Mouse (Mus musculus) intestine, embryonic 14.5 days (tissue): Measurements from ENCODE around the gene Trpm2. TPM values are rescaled to one million over a fixed set of nuclear protein-coding genes. Genes with fewer than 3 reads are reported as not detected.

Experiments used
- polyA plus RNA-seq: library from polyadenylated mRNA; unstranded; fragments of >200 nt; fragmentation: Nextera tagmentation; extraction: Ambion mirVana; gene quantifications from 2 replicates; pipeline ENCODE4 v1.2.1, GENCODE M21; 2014

Trpm2 gene
- polyA plus RNA-seq, 1 experiment from 2014 or later: 1.2 TPM

Other genes with a start within 250 kb of the Trpm2 start
- not detected in 2 replicates for gene Krtap12-1, start 250.0 kb downstream of the Trpm2 start, polyA plus RNA-seq
- gene Gm10100, start 244.1 kb downstream of the Trpm2 start, polyA plus RNA-seq: not detected in 2 replicates
- gene Gm18596, start 227.9 kb downstream of the Trpm2 start, polyA plus RNA-seq: not detected in 2 replicates
- not detected in 2 replicates for gene Gm9736, start 219.2 kb downstream of the Trpm2 start, polyA plus RNA-seq
- not detected in 2 replicates for gene Gm3233, start 210.9 kb downstream of the Trpm2 start, polyA plus RNA-seq
- gene Gm3238, start 199.2 kb downstream of the Trpm2 start, polyA plus RNA-seq: not detected in 2 replicates
- gene Gm7138, start 193.6 kb downstream of the Trpm2 start, polyA plus RNA-seq: not detected in 2 replicates
- not detected in 2 replicates for gene Gm3250, start 188.0 kb downstream of the Trpm2 start, polyA plus RNA-seq
- gene Gm7137, start 182.4 kb downstream of the Trpm2 start, polyA plus RNA-seq: not detected in 2 replicates
- not detected in 2 replicates for gene Gm9639, start 175.5 kb downstream of the Trpm2 start, polyA plus RNA-seq
- not detected in 2 replicates for gene Gm19668, start 171.4 kb downstream of the Trpm2 start, polyA plus RNA-seq
- gene Gm9507, start 158.7 kb downstream of the Trpm2 start, polyA plus RNA-seq: not detected in 2 replicates
- not detected in 2 replicates for gene Gm2696, start 155.9 kb downstream of the Trpm2 start, polyA plus RNA-seq
- not detected in 2 replicates for gene Krtap10-4, start 143.5 kb downstream of the Trpm2 start, polyA plus RNA-seq
- gene Krtap10-10, start 134.6 kb downstream of the Trpm2 start, polyA plus RNA-seq: not detected in 2 replicates
- gene Gm36176, start 123.8 kb downstream of the Trpm2 start, polyA plus RNA-seq: not detected in 2 replicates
- gene Gm10318, start 117.7 kb downstream of the Trpm2 start, polyA plus RNA-seq: not detected in 2 replicates
- not detected in 2 replicates for gene Gm3285, start 108.6 kb downstream of the Trpm2 start, polyA plus RNA-seq
- 3.9 and 4.2 TPM in 2 replicates for gene Lrrc3, start 68.0 kb downstream of the Trpm2 start, polyA plus RNA-seq
- 23.5 and 24.7 TPM in 2 replicates for gene 1810043G02Rik, start 8.0 kb upstream of the Trpm2 start, polyA plus RNA-seq
- 244 and 252 TPM in 2 replicates for gene Pfkl, start 39.5 kb upstream of the Trpm2 start, polyA plus RNA-seq
- gene Dnmt3l, start 71.4 kb upstream of the Trpm2 start, polyA plus RNA-seq: 0.34 TPM in 1 of 2 replicates, not detected in the other
- 0.15 and 0.31 TPM in 2 replicates for gene Aire, start 73.0 kb upstream of the Trpm2 start, polyA plus RNA-seq
- gene Icosl, start 98.7 kb upstream of the Trpm2 start, polyA plus RNA-seq: 3.9 and 4.7 TPM in 2 replicates
- 19.3 and 19.7 TPM in 2 replicates for gene D10Jhu81e, start 199.2 kb upstream of the Trpm2 start, polyA plus RNA-seq
- gene Pwp2, start 214.6 kb upstream of the Trpm2 start, polyA plus RNA-seq: 19.0 and 21.5 TPM in 2 replicates